Mouse (Mus musculus): Measurements from ENCODE around the gene Fam160b1.

The Fam160b1 gene

DNA sequence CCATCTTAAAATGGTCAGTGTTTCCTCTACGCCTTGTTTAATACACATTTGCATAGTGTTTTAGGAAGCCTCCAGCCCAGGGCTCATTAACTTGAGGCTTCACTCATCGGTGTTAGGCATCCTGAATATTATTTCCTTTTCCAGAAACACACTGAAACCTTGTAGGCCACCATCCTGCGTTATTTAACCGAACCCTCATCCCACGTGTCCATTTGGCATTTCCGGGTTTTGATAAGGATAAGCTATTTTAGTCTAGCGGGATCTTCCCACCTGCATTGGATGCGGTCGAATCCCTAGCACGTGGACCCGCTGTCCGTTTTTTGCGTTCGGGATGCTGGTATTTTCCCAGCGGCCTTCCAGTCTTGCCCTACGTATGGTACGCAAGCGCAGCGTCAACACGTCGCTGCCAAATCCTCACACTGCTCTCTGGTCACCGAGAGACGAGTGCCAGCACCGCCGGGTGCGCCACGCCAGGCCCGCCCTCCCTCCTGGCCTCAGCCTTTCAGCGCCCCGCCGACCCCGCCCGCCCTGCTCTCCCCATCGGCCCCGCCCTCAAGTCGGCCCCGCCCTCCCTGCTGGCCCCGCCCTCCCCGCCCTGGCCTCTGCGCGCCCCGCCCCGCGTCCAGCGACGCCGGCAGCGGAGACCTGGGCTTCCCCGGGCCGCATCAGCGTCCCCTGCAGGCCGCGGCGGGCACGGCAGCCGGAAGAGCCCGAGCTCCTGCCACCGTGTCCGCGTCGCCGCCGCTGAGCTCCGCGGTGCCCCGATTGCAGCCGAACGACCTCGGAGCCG is at the start of gene Fam160b1:
TSS of gene Fam160b1 (plus strand) at position 340 of the 790 bp plus-strand sequence.
- peak; percentile 89 for DNase-seq (ENCODE audit: low spot score)

DNA sequence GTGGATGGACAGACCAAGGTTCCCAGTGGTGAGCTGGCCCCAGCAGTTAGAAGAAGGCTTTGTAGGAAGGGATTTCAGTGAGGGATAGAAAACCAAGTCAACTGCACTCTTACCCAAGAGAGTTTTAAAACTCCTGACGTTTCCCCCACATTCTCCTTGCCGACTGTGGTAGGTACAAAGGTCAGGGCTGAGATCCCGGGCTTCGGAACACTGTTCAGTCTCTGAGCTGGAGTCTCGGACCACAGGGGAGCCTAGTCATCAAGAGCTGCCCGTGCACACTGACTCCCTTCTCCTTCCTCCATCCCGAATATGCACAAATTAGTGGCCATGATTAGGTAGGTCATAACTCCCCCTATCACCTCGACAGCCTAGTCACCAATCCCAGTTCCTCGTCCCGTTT is 47.3 kb upstream of the Fam160b1 start:
- no peak for DNase-seq (ENCODE audit: low spot score)

DNA sequence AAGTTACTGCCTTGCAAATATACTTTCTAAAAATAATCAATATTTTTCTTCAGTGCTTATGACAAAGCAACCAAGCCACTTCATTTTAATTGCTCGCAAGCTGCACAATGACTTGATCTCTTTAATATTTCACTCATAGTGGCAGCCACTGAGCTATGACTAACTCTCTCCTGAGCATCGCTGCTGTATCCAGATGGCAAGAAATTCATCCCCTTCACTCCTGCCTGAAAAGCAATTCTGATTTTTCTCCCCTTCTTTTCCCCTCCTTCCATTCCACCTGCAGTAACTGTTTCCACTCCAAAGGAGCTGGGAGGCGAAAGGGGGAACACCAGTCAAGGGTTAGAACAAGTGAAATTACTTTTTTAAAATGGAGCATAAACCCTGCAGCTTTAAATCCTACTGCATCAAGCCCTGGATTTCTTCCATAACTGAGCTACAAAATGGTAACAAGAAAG is 46.6 kb upstream of the Fam160b1 start:
- peak; percentile 25 for DNase-seq (ENCODE audit: low spot score)

DNA sequence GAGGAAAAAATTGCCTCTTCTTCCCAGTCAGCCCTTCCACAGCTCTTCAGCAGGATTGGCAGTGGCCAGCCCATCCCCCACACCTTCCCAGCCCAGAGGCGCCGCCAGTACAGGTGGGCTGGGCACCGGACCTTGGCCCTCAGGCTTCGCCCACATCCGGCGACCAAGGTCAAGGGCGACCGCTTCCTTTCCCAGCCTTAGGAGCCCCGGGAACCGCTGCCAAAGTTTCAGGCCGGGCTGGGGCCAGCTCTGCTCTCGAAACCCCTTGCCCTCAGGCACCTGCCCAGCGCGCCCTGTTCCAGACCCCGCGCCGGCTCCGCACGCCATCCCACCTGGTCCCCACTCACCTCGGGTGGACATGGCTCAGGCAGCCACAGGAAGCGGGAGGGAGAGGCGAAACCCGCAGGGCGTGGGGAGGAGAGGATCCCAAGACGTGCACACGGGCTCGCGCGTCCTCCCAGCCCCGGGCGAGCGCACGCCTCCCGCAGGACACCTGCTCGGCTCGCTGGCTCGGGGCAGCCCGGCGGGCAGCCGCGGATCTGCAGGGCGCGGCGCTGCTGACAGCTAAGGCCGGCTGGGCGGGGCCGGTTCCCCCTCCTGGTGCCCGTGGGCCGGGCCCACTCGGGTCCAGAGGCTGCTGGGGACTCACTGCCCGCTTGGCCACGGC is 46.0 kb upstream of the Fam160b1 start, which contains the start of gene Ablim1:
TSS of gene Ablim1 (minus strand) at position 574 of the 667 bp plus-strand sequence.
- DNase-seq (ENCODE audit: low spot score): peak; percentile 31

- no peak for DNase-seq (ENCODE audit: low spot score)
Observed at GRCm38 (mm10) chr19:57315013-57315565, 45.4 kb upstream of the Fam160b1 start.

GRCm38 (mm10) chr19:57316597-57316996 is 43.9 kb upstream of the Fam160b1 start:
- no peak for DNase-seq (ENCODE audit: low spot score)

DNA sequence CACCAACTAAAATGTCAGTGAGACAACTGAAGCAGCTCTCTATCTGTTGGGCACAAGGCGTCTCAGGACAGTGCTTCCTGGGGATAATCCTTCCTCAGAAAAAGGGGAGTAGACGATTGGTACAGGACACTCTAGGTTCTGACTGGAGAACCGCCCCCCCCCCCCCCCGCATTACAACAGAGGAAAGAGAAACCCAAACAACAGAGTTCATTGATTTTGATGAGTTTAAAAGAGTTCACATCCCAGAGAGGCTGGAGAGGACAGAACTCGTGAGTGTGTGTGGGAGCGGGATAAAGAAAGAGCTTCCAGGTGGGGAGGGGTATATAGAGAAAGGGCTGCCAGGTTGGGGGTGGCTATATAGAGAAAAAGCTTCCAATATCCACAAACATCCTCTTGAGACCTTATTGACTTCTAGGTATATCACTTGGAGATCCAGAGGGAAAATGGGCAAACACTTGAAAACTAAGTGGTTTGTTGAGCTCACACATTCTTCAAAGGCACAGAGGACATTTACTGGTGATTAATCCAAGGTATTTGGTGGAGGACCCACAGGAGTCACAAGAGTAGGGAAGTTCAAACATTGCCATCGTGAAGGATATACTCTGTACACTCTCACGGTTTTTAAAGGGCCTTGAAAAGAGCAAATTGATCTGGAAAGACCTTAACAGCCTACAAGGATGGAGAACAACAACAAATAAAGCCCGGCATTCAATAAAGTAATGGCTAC is 39.7 kb upstream of the Fam160b1 start:
- DNase-seq (ENCODE audit: low spot score): no peak

- no peak for DNase-seq (ENCODE audit: low spot score)
Observed at GRCm38 (mm10) chr19:57321839-57322238, 38.6 kb upstream of the Fam160b1 start.

DNA sequence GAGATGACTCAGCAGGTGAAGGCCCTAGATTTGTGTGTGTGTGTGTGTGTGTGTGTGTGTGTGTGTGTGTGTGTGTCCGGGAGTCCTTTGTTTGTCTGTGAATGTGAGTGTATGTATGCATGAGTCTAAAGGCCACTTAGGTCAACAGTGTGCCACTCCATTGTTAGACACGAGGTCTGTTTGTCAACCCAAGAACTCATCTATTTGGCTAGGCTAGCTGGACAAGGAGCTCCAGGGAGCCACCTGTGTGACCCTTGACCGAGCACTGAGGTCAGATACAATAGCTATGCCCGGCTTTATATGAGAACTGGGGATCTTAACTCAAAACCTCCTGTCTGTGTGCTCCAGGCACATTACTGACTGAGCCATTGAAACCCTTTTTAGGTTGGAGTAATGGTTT is 38.0 kb upstream of the Fam160b1 start:
- DNase-seq (ENCODE audit: low spot score): no peak

- no peak for DNase-seq (ENCODE audit: low spot score)
Observed at GRCm38 (mm10) chr19:57323087-57323486, 37.4 kb upstream of the Fam160b1 start.

GRCm38 (mm10) chr19:57325748-57326300 is 34.7 kb upstream of the Fam160b1 start:
- DNase-seq (ENCODE audit: low spot score): no peak

GRCm38 (mm10) chr19:57327679-57328078 is 32.8 kb upstream of the Fam160b1 start:
- no peak for DNase-seq (ENCODE audit: low spot score)

GRCm38 (mm10) chr19:57328269-57328668 is 32.2 kb upstream of the Fam160b1 start:
- DNase-seq (ENCODE audit: low spot score): no peak

GRCm38 (mm10) chr19:57328792-57329191 is 31.7 kb upstream of the Fam160b1 start:
- DNase-seq (ENCODE audit: low spot score): no peak

- DNase-seq (ENCODE audit: low spot score): no peak
Observed at GRCm38 (mm10) chr19:57330309-57330708, 30.2 kb upstream of the Fam160b1 start.

DNA sequence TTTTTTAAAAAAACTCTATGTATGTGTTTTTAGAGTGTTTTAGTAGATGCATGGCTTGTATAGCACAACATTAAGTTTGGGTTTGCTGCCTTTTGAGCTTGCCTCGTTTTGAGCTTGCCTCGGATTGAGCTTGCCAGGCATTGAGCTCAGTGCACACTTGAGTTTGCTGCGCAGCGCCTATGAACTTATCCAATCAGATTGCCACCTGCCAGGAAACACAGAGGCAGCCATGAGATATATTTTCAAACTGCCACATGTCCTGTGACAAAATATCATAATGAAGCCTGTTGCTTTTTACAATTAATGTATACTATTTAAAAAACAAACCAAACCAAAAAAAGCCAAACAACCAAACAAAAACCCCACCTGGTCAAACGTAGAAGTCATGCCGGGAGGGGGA is 29.2 kb upstream of the Fam160b1 start:
- no peak for DNase-seq (ENCODE audit: low spot score)

DNA sequence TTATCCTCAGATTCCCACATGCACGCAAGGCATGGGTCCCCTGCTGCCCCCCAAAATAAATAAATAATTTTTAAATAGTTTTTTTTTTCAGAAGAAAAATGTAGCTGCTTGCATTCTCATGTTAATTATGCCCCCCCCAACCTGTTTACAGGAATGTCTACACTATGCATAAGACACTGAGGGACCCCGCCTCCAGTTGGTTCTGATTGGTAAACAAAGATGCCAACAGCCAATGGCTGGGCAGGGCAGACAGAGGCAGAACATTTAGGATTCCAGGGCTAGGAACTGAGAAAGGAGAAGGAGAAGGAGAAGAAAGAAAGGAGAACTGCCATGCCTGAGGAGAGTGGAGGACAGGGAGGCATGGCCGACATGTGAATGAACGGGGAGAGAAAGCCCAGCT is 27.1 kb upstream of the Fam160b1 start:
- DNase-seq (ENCODE audit: low spot score): no peak

DNA sequence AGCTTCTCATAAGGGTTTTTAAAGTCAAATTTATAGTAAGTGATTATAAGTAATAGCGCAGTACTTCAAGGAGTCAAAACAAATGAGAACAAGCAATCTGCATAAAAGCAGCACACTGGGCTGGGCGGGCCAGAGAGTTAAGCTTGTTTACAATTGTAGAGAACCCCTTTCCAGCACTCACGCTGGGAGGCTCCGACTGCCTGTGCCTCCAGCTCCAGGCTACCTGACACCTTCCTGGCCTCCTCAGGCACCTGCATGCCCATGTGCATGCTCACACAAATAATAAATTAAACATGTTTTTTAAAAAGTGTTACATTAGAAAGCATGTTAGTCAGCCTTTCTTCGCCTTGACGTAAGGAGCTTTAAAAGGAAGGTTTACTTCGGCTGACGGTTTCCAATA is 25.3 kb upstream of the Fam160b1 start:
- no peak for DNase-seq (ENCODE audit: low spot score)

GRCm38 (mm10) chr19:57339281-57339864 is 21.1 kb upstream of the Fam160b1 start:
- no peak for DNase-seq (ENCODE audit: low spot score)

DNA sequence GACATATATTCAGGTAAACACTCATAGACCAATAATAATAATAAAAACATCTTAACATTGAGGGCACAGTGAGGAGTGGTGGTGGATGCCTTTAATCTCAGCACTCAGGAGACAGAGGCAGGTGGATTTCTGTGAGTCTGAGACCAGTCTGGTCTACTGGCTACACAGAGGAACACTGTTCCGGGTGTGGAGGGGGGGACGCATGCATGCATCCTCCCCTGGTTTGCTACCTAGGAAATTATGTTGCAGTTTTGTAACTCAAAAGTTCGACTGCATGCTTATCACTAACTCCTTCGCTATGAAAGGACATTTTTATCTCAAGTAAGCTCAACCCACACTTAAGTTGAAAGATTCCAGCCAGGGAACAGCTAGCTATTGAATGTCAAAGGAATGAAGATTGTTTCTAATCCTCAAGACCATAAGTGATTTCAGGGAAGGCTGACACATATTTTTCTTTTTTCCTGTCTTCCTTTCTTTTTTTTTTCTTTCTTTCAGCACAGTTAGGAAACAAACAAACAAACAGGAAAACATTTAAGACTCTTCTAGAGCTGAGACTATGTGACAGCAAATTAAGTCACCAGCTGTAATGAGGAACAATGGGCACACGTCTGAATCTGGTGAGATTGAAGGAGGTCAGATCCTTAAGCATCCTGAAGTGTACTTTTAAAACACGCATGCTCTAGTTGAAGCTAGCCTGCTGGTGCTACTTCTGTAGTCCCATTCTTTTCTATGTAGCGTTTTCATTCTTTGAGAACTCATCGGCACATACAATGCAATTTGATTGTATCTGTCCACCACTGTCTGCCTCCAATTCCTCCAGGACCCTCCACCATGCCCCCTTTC is 19.4 kb upstream of the Fam160b1 start:
- no peak for DNase-seq (ENCODE audit: low spot score)

GRCm38 (mm10) chr19:57343860-57344259 is 16.6 kb upstream of the Fam160b1 start:
- DNase-seq (ENCODE audit: low spot score): no peak

Data from left cerebral cortex, adult 11 months (tissue).